Mouse (Mus musculus) right cerebral cortex, postnatal 36 days (tissue): ENCODE results near the gene Tspan32.
A peak's percentile ranks its signal among the peaks of the same experiment; 100 is the strongest.

Experiments used
- DNase-seq, 2 experiments: peaks; one replicate each; pipeline ENCODE4 v3.0.0; 2022; ENCODE audit warnings: low spot score in 2 of 2, mixed read lengths in 1 of 2

Tspan32 gene

DNA sequence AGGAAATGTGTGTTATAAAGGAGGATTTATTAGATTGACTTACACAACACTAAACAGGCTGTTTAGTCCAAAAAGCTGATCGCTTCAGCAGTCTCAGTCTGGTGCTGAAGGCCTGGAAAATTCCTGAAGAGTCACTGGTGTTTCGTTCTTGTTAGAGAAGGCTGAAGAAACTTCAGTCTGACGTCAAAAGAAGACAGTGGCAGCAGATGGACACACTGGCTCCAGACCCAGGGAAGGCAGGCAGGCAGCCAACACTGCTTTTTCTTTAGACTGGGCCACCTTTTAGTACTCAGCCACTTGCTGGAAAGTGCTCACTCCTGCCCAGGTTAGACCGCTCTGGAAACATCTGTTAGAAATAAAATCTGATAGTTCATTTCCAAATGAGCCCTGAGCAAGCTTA, 28.7 kb downstream of the Tspan32 start:
- DNase-seq: no peak

DNA sequence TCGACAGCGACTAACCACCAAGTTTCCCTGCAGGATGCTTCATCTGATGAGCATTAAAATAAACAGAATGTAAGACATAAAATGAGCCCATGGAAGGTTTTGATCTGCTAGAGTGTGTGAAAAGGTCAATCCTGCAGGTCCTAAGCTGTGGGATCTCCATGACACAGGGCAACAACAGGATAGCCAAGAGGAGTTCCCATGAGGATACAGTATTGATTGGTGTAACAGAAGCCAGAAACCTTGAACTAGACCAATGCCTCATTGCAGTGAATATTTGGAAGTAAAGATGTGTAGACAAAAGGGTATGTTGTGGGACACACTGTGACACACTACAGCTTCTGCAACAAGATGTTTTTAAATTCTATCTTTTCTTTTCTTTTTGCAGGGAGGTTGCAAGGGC, 29.3 kb downstream of the Tspan32 start:
- no peak for DNase-seq

DNA sequence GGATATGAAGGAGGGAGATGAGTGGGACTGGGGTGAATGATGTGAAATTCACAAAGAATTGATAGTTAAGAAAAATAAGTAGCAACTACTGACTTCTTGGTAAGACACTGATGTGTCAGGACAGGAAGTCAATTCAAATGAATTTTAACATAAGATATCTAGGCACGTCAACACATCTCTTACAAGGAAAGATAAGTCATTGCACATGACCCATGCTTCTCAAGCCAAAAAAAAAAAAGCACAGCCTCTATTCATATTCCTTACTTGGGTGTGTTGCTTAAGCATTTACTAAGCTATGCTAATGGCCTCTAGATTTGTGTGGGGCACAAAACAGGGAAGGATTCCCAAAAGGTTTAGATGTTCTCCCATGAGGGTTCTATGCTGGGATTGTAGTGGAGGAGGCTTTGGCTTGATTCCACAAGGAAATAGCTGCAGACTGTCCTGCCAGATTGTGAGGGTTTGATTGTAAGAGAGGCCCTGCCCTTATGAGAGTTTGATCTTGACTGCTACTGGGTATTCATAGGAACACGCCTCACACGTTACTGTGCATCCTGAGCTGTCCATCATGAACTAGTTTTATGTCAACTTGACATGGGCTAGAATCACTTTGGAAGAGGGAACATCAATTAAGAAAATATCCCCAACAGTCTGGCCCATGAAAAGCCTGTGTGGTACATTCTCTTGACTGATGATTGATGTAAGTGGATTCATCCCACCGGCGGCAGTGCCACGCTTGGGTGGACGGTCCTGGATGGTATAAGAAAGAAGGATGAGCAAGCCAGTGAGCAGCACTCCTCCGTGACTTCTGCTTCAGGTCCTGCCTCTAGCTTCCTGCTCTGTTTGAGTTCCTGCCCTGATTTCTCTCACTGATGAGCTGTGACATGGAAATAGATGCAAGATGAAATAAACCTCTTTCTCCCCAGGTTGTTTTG, 29.9 kb downstream of the Tspan32 start:
- DNase-seq: no peak

DNA sequence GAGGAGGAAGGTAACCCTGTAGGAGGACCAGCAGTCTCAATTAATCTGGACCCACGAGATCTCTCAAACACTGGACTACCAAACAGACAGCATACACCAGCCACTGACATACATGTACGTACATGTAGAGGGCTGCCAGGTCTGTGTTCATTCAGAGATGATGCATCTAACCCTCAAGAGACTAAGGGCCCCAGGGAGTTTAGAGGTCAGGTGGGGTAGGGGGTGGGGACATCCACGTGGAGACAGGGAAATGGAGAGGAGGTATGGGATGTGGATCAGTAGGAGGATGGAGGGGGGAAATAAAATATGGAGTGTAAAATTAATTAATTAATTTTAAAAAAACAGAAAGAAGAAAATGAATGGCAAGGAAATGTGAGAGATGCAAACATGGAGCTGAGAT, 31.9 kb downstream of the Tspan32 start:
- DNase-seq: no peak

DNA sequence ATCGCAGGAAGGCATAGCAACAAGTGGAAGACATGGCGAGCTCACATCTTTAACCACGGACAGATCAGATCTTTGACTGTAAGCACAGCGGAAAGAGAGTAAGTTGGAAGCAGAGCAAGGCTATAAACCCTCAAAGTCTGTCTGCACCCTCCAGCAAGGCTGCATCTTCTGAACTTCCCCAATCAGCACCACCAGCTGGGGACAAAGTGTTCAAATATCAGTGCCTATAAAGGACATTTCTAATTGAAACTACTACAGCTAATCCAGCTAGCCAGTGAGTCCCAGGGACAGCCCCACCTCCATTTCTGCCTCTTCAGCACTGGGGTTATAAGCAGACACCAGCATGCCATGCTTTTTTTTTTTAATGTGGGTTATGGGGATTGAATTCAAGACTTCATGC, 32.5 kb downstream of the Tspan32 start:
- no peak for DNase-seq

DNA sequence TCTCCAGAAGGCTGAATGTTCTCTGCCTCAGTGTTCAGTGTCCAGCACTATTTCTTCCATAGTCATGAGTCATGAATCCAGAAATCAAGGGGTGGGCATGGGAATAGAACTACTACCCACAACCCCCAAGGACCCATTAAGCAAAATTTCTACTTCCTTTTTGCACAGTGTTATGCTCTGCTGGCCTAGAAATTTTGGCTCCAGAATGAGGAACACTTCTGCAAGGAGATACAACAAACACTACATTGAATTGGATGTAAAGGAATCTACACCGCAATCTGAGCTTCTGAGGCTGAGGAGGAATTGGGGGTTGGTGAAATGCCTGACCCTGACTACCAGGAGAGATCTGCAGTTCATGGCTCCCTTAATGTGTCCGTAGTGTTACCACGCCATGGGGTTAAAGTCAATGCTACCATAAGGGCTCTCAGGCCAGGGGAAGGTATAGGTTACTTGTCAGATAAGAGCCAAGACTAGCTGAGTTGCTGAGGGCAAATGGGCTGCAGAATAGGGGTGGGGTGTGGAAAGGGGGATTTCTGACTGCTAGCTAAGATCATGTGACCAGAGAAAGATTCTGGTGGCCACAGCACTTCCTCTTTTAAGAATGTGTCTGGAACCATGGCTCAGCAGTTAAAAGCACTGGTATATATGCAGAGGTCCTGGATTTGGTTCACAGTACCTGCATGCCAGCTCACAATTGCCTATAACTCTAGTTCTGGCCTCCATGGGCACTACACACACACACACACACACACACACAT, 33.5 kb downstream of the Tspan32 start:
- no peak for DNase-seq

DNA sequence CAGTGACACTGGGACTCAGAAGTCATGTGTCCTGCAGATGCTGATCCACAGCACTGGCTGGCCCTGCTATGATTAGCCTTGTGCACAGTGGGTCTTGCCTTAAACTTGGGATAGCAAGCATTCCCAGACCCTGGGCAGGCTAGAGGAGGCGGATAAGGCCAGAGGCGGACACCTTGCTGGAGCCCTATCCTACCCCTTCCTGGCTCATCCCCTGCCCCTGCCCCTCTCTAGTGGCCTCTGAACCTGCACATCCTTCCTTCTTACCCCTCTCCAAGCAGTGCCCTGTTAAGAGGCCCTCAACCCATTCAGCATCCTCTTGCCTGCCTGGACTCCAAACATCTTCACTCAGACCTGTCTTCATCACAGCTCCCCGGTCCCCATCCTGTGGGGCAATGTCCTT, 35.7 kb downstream of the Tspan32 start:
- DNase-seq: no peak

DNA sequence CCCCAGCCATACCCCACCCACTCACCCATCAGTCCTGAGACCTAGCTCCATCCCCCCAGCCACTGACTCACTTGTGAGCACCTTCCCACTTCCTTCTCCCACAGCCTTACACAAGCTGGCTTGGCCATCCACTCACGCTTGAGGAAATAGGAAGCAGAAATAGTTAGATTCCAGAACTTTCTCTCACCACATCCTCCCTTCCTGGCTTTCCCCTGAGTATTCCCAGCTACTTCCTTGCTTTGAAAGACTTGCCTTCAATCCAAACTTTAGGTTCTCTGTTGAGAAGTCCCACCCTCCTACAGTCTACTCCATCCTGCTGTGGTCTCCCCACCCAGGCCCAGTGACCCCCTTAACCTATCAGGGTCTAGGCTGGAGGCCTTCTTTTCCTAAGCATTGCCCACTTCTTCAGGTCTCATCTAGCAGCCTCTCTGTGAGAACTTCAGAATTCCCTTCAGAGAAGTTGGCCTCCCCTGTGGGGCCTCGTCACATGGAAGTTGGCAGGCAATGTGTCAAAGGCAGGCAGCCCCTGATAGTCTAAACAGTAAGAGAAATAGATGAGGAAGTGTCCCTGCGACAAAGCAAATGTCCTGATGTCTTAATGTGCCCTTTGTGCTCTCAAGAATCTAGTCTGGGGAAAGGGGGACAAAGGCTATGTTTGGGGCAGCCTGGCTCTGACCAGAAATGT, 36.4 kb downstream of the Tspan32 start:
- no peak for DNase-seq

DNA sequence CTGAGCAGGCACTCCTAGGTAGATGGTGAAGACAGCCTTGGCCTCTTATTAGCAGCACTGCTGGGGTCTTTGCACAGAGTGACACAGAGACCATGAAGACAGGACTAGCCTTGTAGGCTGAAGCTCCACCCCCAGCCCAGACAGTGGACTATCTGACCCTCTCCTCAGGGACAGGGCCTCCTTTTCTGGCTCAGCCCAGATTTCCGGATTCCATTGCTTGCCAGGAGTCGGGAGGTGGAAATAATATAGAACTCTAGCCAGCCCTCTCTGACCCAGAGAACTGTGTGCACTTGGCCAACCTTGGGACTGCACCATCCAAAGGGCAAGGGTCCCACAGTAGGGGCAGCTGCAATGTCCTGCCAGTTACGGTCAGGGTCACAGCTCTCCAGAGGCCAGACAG, 37.2 kb downstream of the Tspan32 start:
- no peak for DNase-seq

DNA sequence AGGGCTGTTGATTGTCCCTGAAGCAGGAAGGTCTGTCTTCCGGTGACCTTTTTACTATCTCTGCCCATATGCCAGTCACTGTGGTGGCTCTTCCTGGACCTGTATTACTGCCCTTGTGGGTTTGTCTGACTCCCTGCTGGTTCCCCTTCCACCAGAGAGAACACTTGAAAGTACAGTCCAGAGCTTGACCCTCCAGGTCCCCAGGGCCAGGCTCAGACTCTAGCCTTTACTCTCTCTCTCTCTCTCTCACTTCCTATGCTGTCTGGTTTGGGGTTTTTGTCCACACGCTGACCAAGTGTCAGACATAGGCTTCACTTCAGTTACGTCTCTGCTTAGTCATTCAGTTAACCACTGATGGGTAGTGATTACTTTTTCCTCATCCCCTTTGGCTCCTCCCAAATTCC, 38.1 kb downstream of the Tspan32 start:
- no peak for DNase-seq

DNA sequence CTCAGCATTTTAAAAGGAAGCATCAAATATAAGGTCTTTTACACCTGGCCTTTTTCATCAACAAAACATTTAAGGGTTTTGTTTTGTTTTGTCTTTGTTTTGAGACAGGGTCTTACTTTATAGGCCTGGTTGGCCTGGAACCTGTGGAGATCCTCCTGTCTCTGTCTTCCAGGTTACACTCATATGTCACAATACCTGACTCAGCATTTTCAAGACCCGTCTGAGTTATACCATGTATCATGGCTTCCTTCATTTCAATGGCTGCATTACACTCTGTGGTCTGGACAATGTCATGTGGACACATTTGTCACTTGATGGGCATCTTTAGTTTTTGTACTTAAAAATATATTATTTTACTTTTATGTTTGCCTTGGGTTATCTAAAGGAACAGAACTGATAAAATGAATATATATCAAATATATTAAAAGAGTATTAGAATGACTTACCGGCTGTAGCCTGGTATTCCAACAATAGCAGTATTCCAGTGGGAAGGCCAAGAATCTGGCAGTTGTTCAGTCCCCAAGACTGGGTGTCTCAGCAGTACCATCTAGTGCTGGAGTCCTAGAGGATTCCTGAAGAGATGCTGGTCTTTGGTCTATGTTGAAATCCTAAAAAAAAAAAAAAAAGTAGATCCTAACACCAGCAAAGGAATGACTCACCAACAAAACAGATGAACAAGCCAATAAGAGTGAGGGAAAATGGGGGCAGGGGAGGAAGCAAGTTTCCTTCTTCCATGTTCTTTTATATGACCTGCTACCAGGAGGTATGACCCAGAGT, 39.4 kb downstream of the Tspan32 start:
- DNase-seq: no peak

DNA sequence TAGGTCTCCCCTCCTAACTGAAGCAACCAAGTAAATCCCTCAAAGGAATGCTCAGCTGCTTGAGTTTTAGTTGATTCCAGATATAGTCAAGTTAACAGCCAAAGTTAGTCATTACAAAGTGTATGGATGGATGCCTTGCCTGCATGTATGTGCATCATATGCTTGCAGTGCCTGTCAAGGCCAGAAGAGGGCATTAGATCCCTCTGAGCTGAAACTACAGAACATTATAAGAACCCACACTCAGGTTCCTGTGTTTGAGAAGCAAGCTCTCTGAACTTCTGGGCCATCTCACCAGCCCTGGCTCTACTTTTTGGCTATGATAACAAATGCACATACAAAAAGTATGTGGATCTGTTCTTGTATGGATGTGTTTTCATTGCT, 40.0 kb downstream of the Tspan32 start:
- no peak for DNase-seq

DNA sequence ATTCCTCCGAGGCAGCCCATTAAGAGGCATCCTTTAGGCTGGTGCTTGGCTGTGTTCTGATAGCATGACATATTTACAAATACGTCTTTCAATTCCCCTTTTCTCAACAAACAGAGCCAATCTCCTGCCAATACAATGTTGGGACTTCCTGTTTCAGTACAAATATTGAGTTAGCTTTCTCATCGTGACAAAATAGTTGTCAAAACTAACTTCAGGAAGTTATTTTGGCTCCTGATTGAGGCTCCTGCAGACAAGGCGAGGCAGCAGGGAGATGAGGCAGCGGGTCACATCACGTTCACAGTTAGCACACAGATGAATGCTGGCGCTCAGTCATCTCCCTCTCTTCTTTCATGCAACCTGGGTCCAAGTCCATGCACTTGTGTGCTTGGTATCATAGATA, 41.5 kb downstream of the Tspan32 start:
- DNase-seq: no peak

DNA sequence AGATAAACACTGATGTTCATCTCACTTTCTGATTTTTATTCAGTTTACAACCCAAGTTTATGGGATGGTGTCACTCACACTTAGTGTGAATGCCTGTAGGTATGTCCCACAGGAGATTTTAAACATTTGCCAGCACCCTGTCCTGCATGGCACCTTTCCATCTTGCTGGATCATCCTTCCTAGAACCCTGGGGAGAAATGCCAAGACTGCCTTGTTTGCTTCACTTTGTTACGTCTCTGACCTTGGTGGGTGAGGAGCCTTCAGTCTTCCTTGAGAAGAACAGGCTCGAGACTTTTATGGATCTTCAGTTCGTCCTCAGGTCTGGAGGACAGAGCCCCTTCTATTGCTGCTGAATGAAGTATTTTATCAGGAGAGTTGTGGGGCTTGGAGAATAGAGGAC, 44.5 kb downstream of the Tspan32 start:
- DNase-seq: no peak

DNA sequence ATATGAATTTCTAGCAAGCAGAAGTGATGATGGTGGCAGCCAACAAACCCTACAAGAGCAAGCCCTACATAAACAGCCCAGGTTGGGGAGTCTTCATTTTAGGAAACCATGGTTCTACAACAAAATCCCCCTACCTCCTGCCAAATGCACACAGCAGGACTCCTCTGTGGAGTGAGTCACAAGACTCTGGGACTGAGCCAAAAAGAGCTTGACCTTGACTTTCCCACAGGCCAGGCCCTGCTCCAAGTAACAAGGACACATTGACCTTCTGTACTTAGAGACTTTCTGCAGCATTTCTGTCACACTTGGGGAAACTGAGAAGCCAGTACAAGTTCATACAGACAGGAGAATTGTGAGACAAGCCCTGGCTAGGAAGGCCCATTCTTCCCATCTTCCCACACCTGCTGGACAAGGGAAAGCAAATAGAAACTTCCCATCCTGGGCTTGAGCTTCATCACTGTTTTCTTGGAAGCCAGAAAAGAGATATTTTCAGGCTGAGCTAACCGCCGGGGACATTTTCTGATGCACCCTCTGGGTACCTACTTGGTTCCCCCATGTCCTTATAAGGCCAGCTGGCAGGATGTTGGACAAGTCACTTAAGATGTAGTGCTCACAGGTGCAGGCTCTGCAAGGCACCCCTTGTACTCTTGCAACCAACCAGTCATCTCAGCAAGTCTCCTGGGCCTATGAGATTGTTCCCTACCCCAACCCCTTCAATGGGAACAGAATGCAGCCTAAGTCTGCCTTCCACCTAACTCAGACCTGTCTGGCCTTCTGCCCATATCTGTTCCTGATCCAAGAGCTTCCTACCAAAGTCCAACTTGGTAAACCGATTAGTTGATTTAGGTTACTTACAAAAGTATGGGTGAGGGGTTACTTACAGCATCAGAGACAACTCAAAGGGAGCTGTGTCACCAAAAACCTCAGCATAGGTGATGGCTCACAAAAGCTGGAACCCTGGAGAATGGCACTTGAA, 45.3 kb downstream of the Tspan32 start:
- DNase-seq: no peak

DNA sequence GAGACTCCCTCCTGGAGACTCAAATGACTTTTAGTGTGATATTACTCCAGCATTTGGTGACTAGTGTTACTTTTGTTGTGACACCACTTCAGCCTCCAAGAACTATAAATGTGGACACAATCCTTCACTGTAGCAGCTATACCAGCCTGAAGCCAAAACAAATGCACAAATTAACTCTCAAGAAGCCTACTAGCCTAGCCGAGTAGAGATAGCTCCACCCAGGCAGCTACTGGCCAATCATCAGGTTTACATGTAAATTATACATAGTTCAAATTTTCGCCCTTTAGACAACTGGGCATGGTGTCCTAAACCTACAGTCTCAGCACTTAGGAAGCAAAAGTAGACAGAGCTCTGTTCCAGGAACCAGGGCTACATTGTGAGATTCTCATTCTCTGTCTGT, 46.5 kb downstream of the Tspan32 start:
- DNase-seq: no peak

DNA sequence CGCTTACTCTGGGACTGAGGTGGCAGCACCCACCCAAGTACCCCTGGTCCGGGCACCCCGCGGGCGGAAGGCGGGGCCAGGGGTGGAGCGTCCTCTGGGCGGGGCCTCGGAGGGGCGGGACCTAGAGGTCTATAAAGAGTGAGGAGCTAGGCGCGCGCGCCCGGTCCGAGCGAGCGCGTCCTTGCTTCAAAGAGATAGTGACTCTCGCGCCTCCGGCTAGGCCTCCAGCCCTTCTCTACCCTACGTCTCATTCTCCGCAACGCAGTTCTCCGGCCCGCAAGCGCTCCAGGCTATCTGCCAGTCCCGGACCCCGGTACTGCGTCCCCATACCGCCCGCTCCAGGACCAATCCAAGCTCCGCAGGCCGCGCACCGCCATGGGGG, 47.8 kb downstream of the Tspan32 start, which contains the start of gene Cd81:
Gene Cd81, plus strand, starts transcription at position 114 of the 382 bp plus-strand sequence.
- peak; percentile 67 to 76 for DNase-seq

DNA sequence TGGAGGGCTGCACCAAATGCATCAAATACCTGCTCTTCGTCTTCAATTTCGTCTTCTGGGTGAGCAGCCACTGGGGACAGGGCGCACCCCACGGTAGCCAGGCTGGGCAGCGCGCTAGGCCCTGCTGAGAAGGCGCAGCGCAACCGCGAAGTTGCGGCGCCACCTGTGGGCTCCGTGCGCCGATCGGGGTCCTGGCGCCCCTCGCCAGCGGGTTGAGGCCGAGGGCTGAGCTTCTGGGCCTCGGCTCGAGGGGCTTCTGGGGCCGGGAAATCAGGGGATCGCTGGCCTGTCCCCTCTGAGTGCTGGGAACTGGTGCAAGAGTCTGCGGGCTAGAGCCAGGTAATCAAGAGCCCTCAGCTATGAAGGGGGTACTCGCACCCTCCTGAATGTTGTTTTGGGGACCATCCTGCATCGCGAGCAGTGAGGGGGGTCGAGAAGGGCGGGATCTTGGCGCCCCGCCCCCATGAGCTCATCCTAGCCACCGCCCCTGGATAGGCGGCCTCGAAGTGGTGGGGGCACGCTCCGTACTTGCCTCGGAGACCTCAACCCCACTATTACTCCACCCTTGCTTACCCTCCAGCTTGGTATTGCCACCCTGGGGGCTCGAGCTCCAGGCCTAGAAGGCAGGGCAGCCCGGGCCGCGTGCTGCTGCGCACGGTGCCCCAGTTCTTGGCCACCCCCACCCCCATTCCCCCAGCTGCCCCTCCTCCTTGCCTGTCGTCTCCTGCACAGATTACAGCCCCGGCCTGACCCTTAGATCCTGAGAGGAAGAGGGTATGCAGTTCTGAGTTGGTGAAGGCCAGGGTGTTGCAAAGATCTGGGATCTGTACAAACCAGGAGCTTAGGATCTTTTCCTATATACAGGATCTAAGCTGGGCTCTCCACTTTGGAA, 48.4 kb downstream of the Tspan32 start:
- no peak for DNase-seq

DNA sequence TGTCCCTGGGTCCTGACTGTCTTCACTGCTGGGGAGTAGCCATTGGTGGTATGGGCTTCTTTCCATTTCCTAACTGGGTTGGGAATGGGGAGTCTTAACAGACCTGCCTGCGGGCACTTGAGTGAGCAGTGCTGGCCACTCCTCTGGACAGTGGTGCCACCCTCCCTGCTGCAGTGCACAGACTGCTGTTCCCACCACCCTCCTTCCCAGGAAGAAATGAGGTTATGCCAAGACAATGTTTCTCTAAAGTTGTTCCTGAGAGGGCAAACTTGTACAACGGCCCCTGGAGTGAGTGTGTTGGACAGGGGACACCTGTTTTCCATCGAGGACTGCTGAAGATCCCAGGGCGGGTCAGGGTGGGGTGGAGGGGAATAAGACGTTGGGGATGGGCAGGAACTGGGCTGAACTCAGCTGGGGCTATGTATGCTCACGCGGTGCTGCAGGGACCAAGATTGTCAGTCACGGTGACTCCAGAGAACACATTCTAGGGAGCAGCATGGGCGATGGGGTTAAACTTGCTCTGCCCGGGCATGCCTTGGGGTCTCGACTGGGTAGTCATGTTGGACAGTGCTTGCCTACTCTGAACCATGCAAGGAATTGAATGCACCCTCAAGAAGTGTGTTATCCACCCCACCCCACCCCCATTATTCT, 49.2 kb downstream of the Tspan32 start:
- DNase-seq: no peak
